Mouse (Mus musculus) left cerebral cortex, adult 2 months (tissue): ENCODE measurements around the gene Pde4dip. TPM values are rescaled to one million over a fixed set of nuclear protein-coding genes. Genes with fewer than 3 reads are reported as not detected.

Source experiments
- DNase-seq, 2 experiments: peaks; one replicate each; pipeline ENCODE4 v3.0.0; 2021 to 2022; ENCODE audit warnings: low spot score in 2 of 2, mixed read lengths in 1 of 2; ENCODE audit errors: extremely low spot score in 1 of 2
- H3K27ac ChIP-seq: fragments of 200-600 bp; 2 replicates; pipeline ENCODE4 v1.8.1; 2022
- H3K4me3 ChIP-seq: fragments of 200-600 bp; 2 replicates; pipeline ENCODE4 v1.8.1; 2022
- CTCF ChIP-seq: fragments of 200-600 bp; IDR thresholded peaks from 2 replicates; pipeline ENCODE4 v1.8.1; 2022; ENCODE audit warnings: antibody characterized with exemption, mild to moderate bottlenecking, moderate library complexity
- intact Hi-C: fragments of 180-260 bp; cut with DNase I; formaldehyde crosslinking; loops from one replicate; pipeline ENCODE4 v1.15.1; 2025
- total RNA-seq, 2 experiments: library from RNA; stranded (reverse); gene quantifications; 2 replicates each; pipeline ENCODE4 v1.2.3; 2021

Gene Pde4dip
- total RNA-seq, 2 experiments from 2014 or later = 224 to 246 TPM

DNA sequence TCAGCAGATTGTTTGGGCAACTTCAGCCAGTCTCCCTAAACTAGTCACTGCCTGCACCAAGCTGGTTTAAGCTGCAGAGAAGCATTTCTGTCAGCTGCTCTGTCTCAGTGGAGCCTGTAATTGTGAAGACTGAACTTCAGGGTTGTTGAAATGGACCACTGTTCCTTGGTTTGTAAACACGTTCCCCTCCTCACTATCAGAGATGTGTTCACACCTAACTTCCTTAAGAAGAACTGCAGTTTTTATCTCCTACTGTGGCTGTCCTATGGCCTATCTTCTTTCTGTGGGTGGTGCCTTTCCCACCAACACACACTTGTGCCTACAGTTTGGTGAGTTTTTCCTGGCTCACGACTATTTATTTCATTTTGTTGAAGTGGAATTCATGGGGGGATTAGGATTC is 199.2 kb downstream of the Pde4dip start:
- no peak for DNase-seq
- intact Hi-C loops = loop anchor here (10.0 kb wide), 1 partner anchor 536 kb away; the partner anchor contains the start of gene Reg4
- H3K27ac ChIP-seq = no peak overlapping the region
- no peak overlapping the region for H3K4me3 ChIP-seq
- no peak for TF ChIP-seq CTCF

DNA sequence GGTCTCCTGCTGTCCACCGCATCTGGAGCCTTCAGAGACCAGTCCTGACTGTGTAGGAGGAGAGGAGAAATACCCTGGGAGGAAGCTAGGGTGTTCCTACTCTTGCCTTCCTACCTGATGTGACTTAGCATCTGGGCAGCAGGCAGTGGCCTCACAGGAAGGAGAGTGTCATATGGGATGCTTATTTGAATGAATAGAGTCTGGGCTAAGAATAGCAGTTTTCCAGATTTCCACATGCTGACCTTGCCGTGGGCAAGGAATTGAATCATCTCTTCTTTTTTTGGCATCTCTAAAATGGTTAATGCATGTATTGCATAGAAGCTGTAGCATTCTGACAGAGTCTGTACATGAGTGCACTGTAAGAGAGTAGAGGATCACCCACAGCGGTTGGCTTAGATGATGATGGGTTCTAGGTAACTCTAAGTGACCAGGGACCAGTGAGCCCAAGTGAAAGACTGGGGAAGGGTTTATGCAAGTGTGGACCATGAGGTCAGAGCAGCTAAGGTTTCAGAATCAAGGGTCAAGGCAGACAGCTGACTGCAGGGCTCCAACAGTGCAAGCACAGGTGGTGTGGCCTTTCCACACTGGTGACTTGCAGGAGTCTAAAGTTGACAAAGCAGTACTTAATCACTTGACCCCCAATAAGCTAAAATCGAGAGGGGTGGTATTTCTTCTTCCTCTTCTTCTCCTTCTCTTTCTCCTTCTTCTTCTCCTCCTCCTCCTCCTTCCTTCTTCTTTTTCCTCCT is 202.0 kb downstream of the Pde4dip start:
- TF ChIP-seq CTCF = no peak; the same call in 1 of the 2 replicates
- Histone ChIP-seq H3K27ac (peak overlapping the region; percentile 15; the same call in 1 of the 2 replicates), H3K4me3 (no peak overlapping the region)
- DNase-seq = no peak
- intact Hi-C loops = loop anchor here (10.0 kb wide), 1 partner anchor 538 kb away; the partner anchor contains the start of gene Reg4

DNA sequence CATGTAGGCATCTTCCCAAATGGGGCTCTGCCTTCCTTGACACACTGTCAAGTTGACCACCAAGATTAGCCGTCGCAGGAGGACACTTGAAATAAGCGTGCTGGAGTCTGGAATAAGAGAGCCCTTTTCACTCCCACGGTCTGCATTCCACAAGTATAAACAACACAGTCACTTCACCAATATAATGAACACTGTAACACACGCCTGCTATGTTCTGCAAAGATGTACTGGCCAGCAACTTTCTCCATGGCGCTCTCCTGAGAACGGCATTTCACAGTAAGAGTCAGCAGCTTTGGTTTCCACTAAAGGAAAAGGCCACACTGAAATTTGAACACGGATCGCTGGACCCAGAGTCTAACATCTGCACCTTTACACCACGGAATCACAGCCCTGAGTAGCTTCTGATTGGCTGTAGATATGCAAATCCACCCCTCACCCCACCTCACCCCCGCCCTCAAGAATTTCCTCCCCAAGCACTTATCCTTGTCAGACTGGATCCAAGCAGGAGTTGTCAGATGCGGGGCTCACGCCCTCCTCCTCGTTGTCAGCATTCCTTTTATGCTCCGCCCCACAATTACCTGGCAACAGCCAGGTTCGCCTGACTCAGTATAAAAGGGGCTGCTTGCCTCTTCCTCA is 204.8 kb downstream of the Pde4dip start:
- no peak for DNase-seq
- no peak for TF ChIP-seq CTCF
- Histone ChIP-seq H3K27ac (no peak overlapping the region), H3K4me3 (no peak overlapping the region)
- intact Hi-C loops = loop anchor here (10.0 kb wide), 1 partner anchor 541 kb away; the partner anchor contains the start of gene Reg4

DNA sequence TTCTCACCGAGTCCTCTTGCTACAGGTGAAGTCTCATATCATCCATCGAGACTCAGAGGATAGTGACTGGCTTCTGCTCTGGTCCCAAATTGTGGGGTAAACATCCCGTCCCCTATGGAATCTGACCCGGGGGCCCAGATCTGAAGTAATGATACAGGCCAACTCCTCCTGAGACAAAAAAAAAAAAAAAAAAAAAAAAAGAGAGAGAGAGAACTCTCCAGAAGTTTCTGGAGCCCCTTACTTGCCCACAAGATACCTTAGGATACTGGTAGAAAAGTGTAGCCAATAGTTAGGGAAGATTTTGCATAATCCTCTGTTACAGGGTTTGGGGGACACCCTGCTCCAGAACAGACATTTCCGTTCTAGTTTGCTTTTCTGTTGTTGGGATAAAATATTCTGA is 205.9 kb downstream of the Pde4dip start:
- intact Hi-C loops = loop anchor here (10.0 kb wide), 1 partner anchor 542 kb away; the partner anchor contains the start of gene Reg4

DNA sequence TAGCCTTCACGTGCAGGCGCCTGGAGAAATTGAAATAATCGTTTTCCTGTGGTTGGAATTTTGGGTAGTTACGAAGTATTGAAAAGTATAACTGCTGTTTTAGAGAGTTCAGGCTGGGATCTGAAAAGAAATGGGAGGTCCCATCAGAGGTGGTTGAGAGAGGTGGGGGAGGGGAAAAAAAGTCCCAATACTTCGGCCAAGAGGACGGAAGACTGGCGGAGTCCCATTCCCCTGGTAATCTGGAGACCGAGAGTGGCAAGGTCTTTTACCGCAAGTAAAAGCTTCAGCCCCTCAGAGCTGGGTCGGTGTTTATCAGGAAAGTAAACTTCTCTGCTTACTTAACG is 206.4 kb downstream of the Pde4dip start:
- intact Hi-C loops = loop anchor here (10.0 kb wide), 1 partner anchor 543 kb away; the partner anchor contains the start of gene Reg4
- TF ChIP-seq CTCF = no peak
- no peak for DNase-seq
- Histone ChIP-seq H3K27ac (no peak overlapping the region; the same call in 1 of the 2 replicates), H3K4me3 (peak overlapping the region; percentile 53)

More for the DNA sequence above, 205.9 kb downstream of the Pde4dip start:
- DNase-seq = no peak
- TF ChIP-seq CTCF = no peak
- H3K27ac ChIP-seq = no peak overlapping the region
- H3K4me3 ChIP-seq = no peak overlapping the region

DNA sequence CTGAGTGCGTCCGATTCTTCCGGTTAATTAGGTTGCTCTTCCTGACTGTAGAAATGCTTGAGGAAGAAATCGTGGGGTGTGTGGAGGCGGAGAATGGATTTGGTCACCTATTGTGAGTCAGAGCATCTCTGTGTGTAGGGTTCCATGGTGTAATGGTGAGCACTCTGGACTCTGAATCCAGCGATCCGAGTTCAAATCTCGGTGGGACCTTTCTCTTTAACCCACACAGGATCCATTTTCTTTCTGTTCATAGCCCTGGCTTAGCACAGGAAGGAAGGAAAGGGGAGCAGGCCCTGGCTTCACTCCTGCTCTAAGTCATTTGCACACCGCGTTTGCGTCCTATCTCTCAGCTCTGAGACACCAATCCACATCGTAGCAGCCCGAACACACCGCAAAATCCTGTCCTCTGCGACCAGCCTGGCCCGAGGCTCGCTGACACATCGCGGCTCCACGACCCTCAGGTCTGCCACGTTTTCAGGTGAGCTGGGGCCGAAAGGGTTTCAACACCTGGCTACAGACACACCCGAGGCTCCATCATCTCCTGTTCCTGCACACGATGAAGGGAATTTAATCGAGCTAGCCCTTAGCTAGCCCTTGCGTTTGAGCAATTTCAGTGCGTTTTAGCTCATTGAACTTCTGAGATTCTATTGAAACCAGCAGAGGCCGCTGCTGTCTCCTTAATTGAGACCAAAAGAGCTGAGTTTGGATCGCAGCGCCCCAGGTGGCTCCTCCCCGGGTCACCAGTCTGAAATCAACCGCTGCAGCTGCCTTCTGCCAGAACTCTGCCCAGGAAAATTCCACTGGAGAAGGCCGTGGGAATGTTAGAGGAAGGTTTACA is 207.0 kb downstream of the Pde4dip start:
- Histone ChIP-seq H3K4me3 (peak overlapping the region; percentile 53), H3K27ac (peak overlapping the region; percentile 76)
- peak; percentile 70 for TF ChIP-seq CTCF
- peak; percentile 66 to 82 for DNase-seq
- intact Hi-C loops = loop anchor here (2.0 to 10.0 kb wide), 2 partner anchors 197 to 543 kb away; partner anchors contain the start of gene Reg4

DNA sequence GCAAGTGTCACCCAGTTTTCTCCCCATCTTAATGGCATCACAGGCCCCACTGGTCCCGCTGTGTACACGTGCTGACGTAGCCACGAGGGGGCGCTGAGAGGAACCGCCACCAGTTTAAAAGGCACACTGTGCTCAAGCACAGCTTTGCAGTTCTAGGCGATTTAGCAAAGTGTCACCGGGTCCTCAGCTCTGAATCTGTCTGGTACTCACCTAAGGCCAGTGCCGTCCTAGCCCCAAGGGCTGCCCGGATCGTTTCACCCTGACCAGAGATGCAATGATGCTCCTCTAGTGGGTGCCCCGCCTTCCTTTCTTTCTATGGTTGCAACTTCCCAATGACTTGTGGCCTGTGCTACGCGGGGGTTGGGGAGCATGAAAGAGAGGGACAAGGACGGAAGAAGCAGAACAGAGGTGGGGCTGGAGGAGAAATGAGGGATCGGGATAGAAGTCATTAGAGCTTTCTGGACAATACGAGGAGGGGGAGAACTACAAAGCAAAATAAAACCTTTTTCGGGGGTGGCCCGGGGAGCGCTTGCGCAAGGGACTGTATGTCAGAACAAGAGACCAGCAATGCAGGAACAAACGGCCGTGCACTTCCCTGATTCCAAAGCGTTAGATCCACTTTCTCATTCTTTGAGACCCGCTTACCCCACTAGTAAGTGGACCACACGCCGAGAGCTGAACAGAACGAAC is 207.7 kb downstream of the Pde4dip start:
- Histone ChIP-seq H3K27ac (peak overlapping the region; percentile 76), H3K4me3 (peak overlapping the region; percentile 53)
- intact Hi-C loops = loop anchor here (2.0 to 10.0 kb wide), 2 partner anchors 198 to 544 kb away; partner anchors contain the start of gene Reg4
- TF ChIP-seq CTCF = peak; percentile 78
- peak; percentile 72 to 78 for DNase-seq

DNA sequence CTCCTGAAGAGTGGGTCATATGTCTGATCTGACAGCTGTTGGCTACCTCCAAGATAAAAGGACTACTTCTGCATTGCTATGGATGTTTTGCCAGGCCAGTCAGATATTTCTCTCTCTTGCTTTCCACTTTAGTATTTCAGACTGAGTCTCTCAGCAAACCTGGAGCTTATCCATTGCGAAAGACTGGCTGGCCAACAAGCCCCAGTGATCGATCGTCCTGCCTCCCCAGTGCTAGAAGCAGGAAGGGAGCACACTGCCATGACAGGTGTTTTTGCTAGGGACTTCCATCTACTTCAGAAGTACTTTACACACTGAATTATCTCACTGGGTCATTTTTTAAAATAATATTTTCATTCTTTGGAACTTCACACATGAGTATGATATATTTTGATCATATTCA is 210.1 kb downstream of the Pde4dip start:
- TF ChIP-seq CTCF = no peak
- intact Hi-C loops = no loop called here

DNA sequence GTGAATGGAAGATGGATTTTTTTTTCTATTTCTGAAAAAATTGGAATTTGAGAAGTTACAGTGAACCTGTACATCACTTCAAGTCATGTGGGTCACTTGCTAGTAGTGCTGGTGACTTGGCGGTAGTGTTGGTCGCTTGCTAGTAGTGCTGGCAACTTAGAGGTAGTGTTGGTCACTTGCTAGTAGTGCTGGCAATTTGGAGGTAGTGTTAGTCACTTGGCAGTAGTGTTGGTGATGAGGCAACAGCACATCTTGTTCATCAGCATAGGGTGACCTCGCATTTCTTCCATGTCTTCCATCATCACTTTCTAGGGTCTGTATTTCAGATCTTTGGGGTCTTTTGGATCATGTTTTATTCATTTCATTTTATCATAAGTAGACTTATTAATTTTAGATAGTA is 212.4 kb downstream of the Pde4dip start:
- H3K4me3 ChIP-seq = no peak overlapping the region
- H3K27ac ChIP-seq = no peak overlapping the region
- TF ChIP-seq CTCF = no peak
- no peak for DNase-seq
- intact Hi-C loops = no loop called here

More for the DNA sequence above, 210.1 kb downstream of the Pde4dip start:
- H3K27ac ChIP-seq = no peak overlapping the region
- no peak overlapping the region for H3K4me3 ChIP-seq
- no peak for DNase-seq

DNA sequence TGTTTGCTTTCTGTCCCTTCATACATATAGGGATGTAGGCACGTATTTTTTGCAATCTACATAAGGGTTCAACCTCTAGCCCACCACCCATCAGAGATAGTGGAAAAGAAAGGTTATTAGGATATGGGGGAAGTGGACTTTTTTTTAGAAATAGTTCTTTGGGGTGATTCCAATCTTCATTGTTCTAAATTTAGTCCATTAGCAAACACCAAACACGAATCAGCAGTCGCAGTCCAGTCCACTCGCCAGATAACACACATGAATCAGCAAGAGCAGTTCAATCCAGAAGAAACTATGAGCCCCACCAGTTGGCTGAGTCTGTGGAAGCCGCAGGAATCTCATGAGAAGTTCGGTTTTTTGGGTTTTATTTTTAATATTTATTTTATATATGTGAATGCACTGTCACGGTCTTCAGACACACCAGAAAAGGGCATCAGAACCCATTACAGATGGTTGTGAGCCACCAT is 213.8 kb downstream of the Pde4dip start, which contains the start of gene Gm17651:
Gene Gm17651, minus strand, starts transcription at position 51 of the 467 bp plus-strand sequence.
- H3K27ac ChIP-seq = no peak within 1 kb of the TSS
- intact Hi-C loops = no loop called here
- no peak for TF ChIP-seq CTCF
- no peak for DNase-seq
- no peak within 1 kb of the TSS for H3K4me3 ChIP-seq

DNA sequence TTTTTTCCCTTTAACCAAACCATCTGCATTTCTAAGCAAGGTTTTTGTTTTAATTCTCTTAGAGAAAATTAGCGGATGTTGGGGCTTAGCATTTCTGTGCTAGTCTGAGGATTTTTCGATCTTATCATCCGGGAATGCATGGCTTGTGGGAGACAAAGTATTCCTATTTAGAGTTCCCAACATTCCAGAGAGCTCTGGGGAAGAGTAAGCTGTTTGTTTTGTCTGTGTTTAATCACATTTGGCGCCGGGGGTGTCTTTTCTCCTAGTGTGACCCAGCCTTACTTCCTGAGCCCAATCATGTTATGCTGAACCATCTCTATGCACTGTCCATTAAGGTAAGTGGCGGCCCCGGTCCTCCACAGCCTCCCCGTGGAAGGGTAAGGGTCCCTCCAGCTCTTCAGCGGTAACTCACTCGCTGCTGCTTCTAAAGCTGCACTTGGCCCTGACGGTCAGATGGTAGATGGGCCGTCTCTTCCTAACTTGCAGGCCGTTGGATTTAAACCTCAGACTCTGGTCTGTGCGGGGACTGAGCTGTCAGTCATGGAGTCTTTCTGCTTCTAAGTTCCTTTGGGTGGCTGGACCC is 221.3 kb downstream of the Pde4dip start:
- no peak for DNase-seq
- intact Hi-C loops = loop anchor here (10.0 kb wide), 1 partner anchor 348 kb away; the partner anchor contains the start of gene Notch2
- H3K27ac ChIP-seq = no peak overlapping the region
- no peak for TF ChIP-seq CTCF
- H3K4me3 ChIP-seq = no peak overlapping the region
